Mouse (Mus musculus): ENCODE results near the gene Tspan9. TPM values are rescaled to one million over a fixed set of nuclear protein-coding genes. Genes with fewer than 3 reads are reported as not detected.

Gene Tspan9
- polyA plus RNA-seq, 1 experiment, result 29.8 TPM

DNA sequence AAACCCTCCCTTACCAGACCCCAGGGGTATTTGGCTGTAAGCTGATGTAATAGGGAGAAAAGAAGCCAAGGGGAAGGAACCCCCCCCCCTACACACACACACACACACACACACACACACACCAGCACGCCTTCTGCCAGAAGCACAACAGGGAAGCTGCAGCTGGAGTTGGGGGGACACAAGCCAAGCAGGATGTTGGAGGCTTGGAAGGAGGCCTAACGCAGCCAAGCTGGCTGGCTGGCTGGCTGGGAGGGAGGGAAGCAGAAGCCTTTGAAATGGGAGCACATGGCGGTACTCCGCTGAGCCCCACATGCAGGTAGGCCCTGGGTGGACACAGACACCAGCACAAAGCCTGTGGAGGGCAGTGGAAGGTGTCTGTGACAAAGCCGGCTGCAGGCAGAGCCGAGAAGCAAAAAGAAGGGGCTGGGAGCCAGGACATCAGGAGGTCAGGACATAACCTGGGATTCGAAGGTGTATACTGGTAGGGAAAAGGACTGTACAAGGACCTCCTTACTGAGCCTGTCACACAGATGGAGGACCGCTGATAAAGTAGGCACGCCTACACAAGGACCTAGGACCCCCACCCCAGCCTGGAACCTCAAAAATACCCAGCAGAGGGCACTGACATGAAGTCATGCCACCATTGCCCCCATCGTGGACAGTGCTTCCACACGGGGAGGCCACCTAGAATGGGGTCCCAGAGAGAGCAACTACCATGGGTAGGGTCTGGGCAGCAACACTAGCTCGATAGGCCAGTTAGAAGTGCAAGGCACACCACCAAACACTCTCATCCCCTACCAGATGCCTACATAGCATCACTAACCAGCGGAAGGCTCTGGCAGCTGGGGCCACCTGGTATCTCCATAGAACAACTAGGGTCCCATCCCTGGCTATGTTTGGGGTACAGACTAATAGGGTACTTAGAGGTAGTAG, 53.4 kb downstream of the Tspan9 start:
- no peak for DNase-seq (ENCODE audit: low read depth in 1 of 2, low spot score in 2 of 2)
- Histone ChIP-seq H3K36me3 (ENCODE audit: control insufficient read depth, insufficient read depth, low read length) (no peaks in the 10 kb centered on the region), H3K27ac (ENCODE audit: insufficient read depth, low read length) (no peak overlapping the region), H3K4me3 (ENCODE audit: extremely low read depth, insufficient read depth, insufficient read length) (no peak overlapping the region), H3K27me3 (ENCODE audit: control insufficient read depth, insufficient read depth, low read length) (no peaks in the 10 kb centered on the region), H3K4me1 (ENCODE audit: control insufficient read depth, insufficient read depth, insufficient read length) (no peaks in the 10 kb centered on the region)
- TF ChIP-seq CTCF (IDR thresholded peaks at IDR 0.05; ENCODE audit: extremely low read depth, insufficient read depth, insufficient read length, insufficient replicate concordance) (no peak), POLR2A (IDR thresholded peaks at IDR 0.05; ENCODE audit: low read depth, low read length) (no peak)
- WGBS, result 84% methylated on average over 13 of the region's 13 CpGs

DNA sequence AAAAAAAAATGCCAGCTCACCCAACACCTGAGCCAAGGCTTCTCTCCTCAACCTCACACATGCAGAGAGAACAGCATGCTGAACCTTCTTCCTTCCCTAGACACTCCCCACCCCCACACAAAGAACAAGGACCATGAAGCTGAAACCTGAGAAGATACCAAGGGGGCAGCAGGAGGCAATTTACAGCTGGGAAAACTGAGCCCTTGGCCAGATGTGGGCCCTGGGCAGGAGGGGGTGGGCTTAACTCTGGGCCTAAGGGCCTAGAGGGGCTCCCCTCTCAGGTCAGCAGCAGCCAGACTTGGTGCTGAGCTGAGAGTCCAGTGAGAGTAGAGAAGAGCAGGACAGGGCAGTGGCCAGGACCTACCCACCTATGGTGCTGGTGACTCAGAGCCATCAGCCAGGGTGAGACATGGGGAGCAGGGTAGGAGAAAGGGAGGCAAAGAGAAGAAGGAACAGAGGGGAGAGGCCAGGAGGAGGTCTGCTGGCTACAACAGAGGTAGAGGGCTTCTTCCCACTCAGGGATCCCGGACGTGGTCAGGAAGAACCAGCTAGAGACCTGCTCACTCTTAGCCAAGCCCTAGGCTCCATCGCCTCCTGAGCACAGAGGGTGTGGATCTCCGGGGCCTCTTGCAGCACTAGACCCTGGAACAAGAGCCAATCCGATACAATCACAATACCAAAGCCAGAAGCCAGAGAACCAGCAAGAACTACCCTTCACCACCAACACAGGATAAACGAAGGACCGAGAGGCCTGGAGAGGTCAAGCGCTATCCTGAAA, 54.5 kb downstream of the Tspan9 start:
- Histone ChIP-seq H3K4me1 (ENCODE audit: control insufficient read depth, insufficient read depth, insufficient read length) (no peaks in the 10 kb centered on the region), H3K36me3 (ENCODE audit: control insufficient read depth, insufficient read depth, low read length) (no peaks in the 10 kb centered on the region), H3K27me3 (ENCODE audit: control insufficient read depth, insufficient read depth, low read length) (no peaks in the 10 kb centered on the region)

DNA sequence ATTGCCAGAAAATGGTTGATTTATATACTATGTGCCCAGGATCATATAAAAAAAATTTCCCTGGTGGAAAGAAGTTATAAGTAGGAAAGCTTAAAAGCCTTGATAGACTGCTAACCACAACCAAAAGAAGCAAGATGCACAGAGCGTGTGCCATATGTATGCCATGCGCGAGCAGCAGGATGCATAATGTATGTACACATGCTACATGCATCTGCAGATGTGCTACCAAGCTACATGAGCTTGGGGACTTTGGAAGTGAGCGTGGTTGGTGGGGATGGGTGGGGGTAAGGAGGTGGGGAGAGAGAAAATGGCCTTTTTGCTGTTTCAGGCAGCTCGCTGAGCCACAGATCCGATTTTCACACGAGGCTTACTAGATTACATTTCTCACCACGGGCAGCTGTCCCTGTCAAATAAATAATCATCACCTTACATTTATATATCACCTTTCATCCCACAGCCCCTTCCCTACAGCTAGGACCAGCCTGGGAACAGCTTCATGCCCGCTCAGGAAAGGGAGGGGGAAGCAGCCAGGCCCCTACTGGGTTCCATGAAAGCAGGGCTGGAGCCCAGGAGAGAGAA, 57.8 kb downstream of the Tspan9 start:
- DNase-seq (ENCODE audit: low read depth in 1 of 2, low spot score in 2 of 2), result no peak
- H3K36me3 ChIP-seq (ENCODE audit: control insufficient read depth, insufficient read depth, low read length), result no peaks in the 10 kb centered on the region
- H3K4me1 ChIP-seq (ENCODE audit: control insufficient read depth, insufficient read depth, insufficient read length), result no peaks in the 10 kb centered on the region
- no peak overlapping the region for H3K27ac ChIP-seq (ENCODE audit: insufficient read depth, low read length)
- TF ChIP-seq POLR2A (IDR thresholded peaks at IDR 0.05; ENCODE audit: low read depth, low read length), result no peak
- TF ChIP-seq CTCF (IDR thresholded peaks at IDR 0.05; ENCODE audit: extremely low read depth, insufficient read depth, insufficient read length, insufficient replicate concordance), result no peak
- H3K4me3 ChIP-seq (ENCODE audit: extremely low read depth, insufficient read depth, insufficient read length), result no peak overlapping the region
- no peaks in the 10 kb centered on the region for H3K27me3 ChIP-seq (ENCODE audit: control insufficient read depth, insufficient read depth, low read length)
- WGBS, result 90% methylated on average over 9 of the region's 9 CpGs

More for the DNA sequence above, 54.5 kb downstream of the Tspan9 start:
- 87% methylated on average over 8 of the region's 8 CpGs for WGBS
- Histone ChIP-seq H3K4me3 (ENCODE audit: extremely low read depth, insufficient read depth, insufficient read length) (no peak overlapping the region), H3K27ac (ENCODE audit: insufficient read depth, low read length) (no peak overlapping the region)
- DNase-seq (ENCODE audit: low read depth in 1 of 2, low spot score in 2 of 2), result no peak
- no peak for TF ChIP-seq POLR2A (IDR thresholded peaks at IDR 0.05; ENCODE audit: low read depth, low read length)
- TF ChIP-seq CTCF (IDR thresholded peaks at IDR 0.05; ENCODE audit: extremely low read depth, insufficient read depth, insufficient read length, insufficient replicate concordance), result no peak

DNA sequence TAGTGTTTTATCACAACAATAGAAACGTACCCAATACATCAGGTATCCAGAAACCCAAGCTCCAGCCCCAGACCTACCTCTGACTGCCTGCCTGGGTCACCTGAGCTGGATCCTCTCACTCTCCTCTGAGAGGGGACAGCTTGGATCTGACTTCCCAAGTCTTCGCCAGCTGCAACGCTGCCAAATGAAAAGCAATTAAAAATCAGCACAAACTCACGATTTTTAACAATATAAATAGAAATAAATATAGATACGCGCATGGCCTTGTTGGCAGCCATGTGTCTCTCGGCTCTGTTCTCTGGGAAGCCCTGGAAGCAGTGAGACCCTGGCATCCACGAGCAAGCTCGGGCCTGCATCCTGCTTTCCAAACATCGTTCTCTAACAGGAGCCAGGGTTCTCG, 60.1 kb downstream of the Tspan9 start:
- TF ChIP-seq CTCF (IDR thresholded peaks at IDR 0.05; ENCODE audit: extremely low read depth, insufficient read depth, insufficient read length, insufficient replicate concordance) (no peak), POLR2A (IDR thresholded peaks at IDR 0.05; ENCODE audit: low read depth, low read length) (no peak)
- 92% methylated on average over 11 of the region's 11 CpGs for WGBS
- no peak overlapping the region for H3K27ac ChIP-seq (ENCODE audit: insufficient read depth, low read length)
- H3K36me3 ChIP-seq (ENCODE audit: control insufficient read depth, insufficient read depth, low read length), result no peaks in the 10 kb centered on the region
- no peaks in the 10 kb centered on the region for H3K27me3 ChIP-seq (ENCODE audit: control insufficient read depth, insufficient read depth, low read length)
- DNase-seq (ENCODE audit: low read depth in 1 of 2, low spot score in 2 of 2), result no peak
- H3K4me3 ChIP-seq (ENCODE audit: extremely low read depth, insufficient read depth, insufficient read length), result no peak overlapping the region
- H3K4me1 ChIP-seq (ENCODE audit: control insufficient read depth, insufficient read depth, insufficient read length), result no peaks in the 10 kb centered on the region

DNA sequence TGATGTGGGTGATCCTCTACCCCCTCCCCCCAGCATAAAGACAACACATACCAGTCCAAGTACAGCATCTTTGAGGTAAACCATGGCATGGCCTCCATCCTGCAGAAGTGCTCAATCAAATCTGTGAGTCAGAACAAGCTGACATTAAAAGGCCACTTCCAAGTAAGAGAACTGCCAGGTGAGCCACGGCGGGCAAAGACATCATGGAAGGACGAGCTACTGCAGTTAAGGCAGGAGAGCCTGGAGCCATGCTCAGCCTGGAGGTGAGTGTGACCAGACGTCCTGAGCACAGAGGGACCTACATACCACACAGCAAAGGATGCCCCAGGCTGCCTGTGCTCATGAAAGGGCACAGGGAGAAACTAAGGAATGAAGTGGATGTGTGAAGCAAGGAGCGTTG, 61.6 kb downstream of the Tspan9 start:
- WGBS, result 97% methylated on average over 5 of the region's 5 CpGs
- no peaks in the 10 kb centered on the region for H3K4me1 ChIP-seq (ENCODE audit: control insufficient read depth, insufficient read depth, insufficient read length)
- H3K36me3 ChIP-seq (ENCODE audit: control insufficient read depth, insufficient read depth, low read length), result no peaks in the 10 kb centered on the region
- no peak for DNase-seq (ENCODE audit: low read depth in 1 of 2, low spot score in 2 of 2)
- H3K4me3 ChIP-seq (ENCODE audit: extremely low read depth, insufficient read depth, insufficient read length), result no peak overlapping the region
- H3K27me3 ChIP-seq (ENCODE audit: control insufficient read depth, insufficient read depth, low read length), result no peaks in the 10 kb centered on the region
- no peak for TF ChIP-seq CTCF (IDR thresholded peaks at IDR 0.05; ENCODE audit: extremely low read depth, insufficient read depth, insufficient read length, insufficient replicate concordance)
- TF ChIP-seq POLR2A (IDR thresholded peaks at IDR 0.05; ENCODE audit: low read depth, low read length), result no peak
- H3K27ac ChIP-seq (ENCODE audit: insufficient read depth, low read length), result no peak overlapping the region

DNA sequence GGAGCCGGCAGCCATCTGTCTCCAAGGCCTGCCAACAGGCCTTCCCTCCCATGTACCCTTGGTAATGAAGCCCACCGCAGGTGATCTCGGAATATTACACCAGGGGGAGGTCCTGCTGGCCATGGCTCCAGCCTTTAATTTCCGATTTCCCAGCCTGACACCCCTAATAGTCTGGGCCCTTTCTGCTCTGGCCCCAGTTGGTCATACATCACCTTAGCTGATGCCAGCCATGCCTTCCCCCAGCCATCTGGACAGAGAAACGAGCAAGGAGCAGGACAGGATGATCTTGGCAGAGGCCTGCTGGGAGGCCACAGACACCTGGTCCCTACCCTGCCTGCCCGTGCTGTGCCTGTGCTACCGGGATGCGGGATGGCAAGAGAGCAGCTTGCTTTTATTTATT, 62.1 kb downstream of the Tspan9 start:
- H3K27me3 ChIP-seq (ENCODE audit: control insufficient read depth, insufficient read depth, low read length), result no peaks in the 10 kb centered on the region
- TF ChIP-seq CTCF (IDR thresholded peaks at IDR 0.05; ENCODE audit: extremely low read depth, insufficient read depth, insufficient read length, insufficient replicate concordance) (no peak), POLR2A (IDR thresholded peaks at IDR 0.05; ENCODE audit: low read depth, low read length) (no peak)
- no peaks in the 10 kb centered on the region for H3K4me1 ChIP-seq (ENCODE audit: control insufficient read depth, insufficient read depth, insufficient read length)
- H3K4me3 ChIP-seq (ENCODE audit: extremely low read depth, insufficient read depth, insufficient read length), result no peak overlapping the region
- H3K27ac ChIP-seq (ENCODE audit: insufficient read depth, low read length), result no peak overlapping the region
- no peak for DNase-seq (ENCODE audit: low read depth in 1 of 2, low spot score in 2 of 2)
- H3K36me3 ChIP-seq (ENCODE audit: control insufficient read depth, insufficient read depth, low read length), result no peaks in the 10 kb centered on the region
- WGBS, result 91% methylated on average over 8 of the region's 8 CpGs
